Mouse (Mus musculus): Measurements from ENCODE around the gene Nynrin. TPM values are rescaled to one million over a fixed set of nuclear protein-coding genes. Genes with fewer than 3 reads are reported as not detected.
A peak's percentile ranks its signal among the peaks of the same experiment; 100 is the strongest.

Gene Nynrin
- total and polyA plus RNA-seq, 3 experiments, result 3.5 to 6.8 (median 6.2) TPM

DNA sequence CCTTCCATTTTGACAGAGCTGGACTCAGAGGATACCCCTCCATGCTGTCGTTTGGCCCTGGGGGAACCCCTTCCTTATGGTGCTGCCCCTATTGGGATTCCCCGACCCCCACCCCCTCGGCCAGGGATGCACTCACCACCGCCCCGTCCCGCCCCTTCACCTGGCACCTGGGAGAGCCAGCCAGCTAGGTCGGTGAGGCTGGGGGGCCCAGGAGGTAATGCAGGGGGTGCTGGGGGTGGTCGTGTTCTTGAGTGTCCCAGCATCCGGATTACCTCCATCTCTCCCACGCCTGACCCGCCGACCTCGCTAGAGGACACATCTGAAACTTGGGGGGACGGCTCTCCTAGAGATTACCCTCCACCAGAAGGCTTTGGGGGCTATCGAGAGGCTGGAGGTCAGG, 27.7 kb upstream of the Nynrin start:
- Histone ChIP-seq H3K79me2 (replicated peaks; ENCODE audit: control insufficient read depth, insufficient read depth, low read length) (no peaks in the 10 kb centered on the region), H3K27ac (peak overlapping the region; percentile 38), H3K36me3 (ENCODE audit: control insufficient read depth, insufficient read depth, low read length) (no peaks in the 10 kb centered on the region), H3K4me1 (ENCODE audit: control insufficient read depth, insufficient read depth, low read length) (peaks cover 3% of the 10 kb centered on the region), H3K4me3 (no peak overlapping the region; the same call in 1 of the 2 replicates), H3K27me3 (ENCODE audit: control insufficient read depth, insufficient read depth, low read length) (no peaks in the 10 kb centered on the region), H3K9ac (ENCODE audit: low read depth, low read length) (peak overlapping the region; percentile 33; the same call in 1 of the 2 replicates)
- peak; percentile 10 to 31 for DNase-seq
- TF ChIP-seq EP300 (IDR thresholded peaks at IDR 0.05; ENCODE audit: insufficient read depth, low read depth, low read length) (no peak), POLR2A (IDR thresholded peaks at IDR 0.05; ENCODE audit: insufficient read depth, low read depth, low read length) (no peak), CTCF (IDR thresholded peaks at IDR 0.05) (no peak)
- WGBS, result 30% methylated on average over 15 of the region's 15 CpGs
- intact Hi-C loops (cut with DNase I), result no loop called here

DNA sequence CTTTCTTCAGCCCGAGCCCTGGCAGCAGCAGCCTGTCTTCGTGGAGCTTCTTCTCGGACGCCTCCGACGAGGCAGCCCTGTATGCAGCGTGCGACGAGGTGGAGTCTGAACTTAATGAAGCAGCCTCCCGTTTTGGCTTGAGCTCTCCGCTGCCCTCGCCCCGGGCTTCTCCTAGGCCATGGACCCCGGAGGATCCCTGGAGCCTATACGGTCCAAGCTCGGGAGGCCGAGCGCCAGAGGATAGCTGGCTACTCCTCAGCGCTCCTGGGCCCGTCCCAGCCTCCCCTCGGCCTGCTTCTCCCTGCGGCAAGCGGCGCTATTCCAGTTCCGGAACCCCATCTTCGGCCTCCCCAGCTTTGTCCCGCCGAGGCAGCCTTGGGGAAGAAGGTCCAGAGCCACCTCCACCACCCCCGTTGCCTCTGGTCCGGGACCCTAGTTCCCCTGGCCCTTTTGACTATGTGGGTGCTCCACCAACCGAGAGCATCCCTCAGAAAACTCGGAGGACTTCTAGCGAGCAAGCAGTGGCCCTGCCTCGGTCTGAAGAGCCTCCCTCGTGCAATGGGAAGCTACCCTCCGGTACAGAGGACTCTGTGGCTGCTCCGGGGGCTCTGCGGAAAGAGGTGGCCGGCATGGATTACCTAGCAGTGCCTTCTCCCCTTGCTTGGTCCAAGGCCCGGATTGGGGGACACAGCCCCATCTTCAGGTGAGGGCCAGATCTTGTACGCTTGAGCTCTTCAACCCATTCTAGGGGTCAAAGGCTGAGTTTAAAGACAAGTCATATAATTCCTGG, 27.1 kb upstream of the Nynrin start:
- peak; percentile 35 to 55 for DNase-seq
- intact Hi-C loops (cut with DNase I), result no loop called here
- H3K79me2 ChIP-seq (replicated peaks; ENCODE audit: control insufficient read depth, insufficient read depth, low read length), result no peaks in the 10 kb centered on the region
- no peak overlapping the region for H3K4me3 ChIP-seq
- H3K9ac ChIP-seq (ENCODE audit: low read depth, low read length), result no peak overlapping the region; the same call in 1 of the 2 replicates
- no peaks in the 10 kb centered on the region for H3K36me3 ChIP-seq (ENCODE audit: control insufficient read depth, insufficient read depth, low read length)
- H3K4me1 ChIP-seq (ENCODE audit: control insufficient read depth, insufficient read depth, low read length), result peaks cover 3% of the 10 kb centered on the region
- TF ChIP-seq CTCF (IDR thresholded peaks at IDR 0.05), result no peak
- WGBS, result 52% methylated on average over 41 of the region's 41 CpGs
- H3K27me3 ChIP-seq (ENCODE audit: control insufficient read depth, insufficient read depth, low read length), result no peaks in the 10 kb centered on the region
- peak overlapping the region; percentile 38 for H3K27ac ChIP-seq

DNA sequence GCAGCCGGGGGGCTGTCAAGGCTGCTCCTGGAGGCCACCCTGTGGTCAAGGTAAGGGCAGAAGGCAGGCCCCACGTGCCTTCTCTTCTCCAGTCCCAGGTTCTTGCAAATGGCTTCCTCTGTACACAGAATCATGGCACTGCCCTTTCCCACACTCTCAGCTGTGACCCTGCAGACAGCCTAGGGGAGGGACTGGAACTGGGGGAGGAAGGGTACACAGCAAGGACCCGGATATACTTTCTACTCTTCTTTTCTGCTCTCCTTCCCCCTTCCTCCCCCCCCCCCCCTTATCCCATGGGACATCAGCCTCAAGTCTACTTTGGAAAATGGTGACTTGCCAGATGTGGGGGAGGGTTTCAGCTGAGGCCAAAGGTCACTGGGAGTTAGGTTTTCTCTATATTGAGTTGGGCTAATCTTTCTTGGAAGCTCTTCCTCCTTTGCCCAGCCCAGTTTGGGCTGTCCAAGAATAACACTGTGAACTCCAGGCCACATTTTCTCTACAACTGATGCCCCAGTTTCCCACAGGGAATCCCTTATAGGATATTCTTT, 25.0 kb upstream of the Nynrin start:
- H3K79me2 ChIP-seq (replicated peaks; ENCODE audit: control insufficient read depth, insufficient read depth, low read length), result no peaks in the 10 kb centered on the region
- 0 out of 2 replicates have a peak overlapping the region, but pooled peaks have one; percentile 1 for H3K9ac ChIP-seq (ENCODE audit: low read depth, low read length)
- no peak overlapping the region for H3K4me3 ChIP-seq
- H3K36me3 ChIP-seq (ENCODE audit: control insufficient read depth, insufficient read depth, low read length), result no peaks in the 10 kb centered on the region
- peak overlapping the region; percentile 61 for H3K27ac ChIP-seq
- H3K4me1 ChIP-seq (ENCODE audit: control insufficient read depth, insufficient read depth, low read length), result peaks cover 3% of the 10 kb centered on the region
- no peaks in the 10 kb centered on the region for H3K27me3 ChIP-seq (ENCODE audit: control insufficient read depth, insufficient read depth, low read length)
- 37% methylated on average over 3 of the region's 3 CpGs for WGBS
- no peak for TF ChIP-seq EP300 (IDR thresholded peaks at IDR 0.05; ENCODE audit: insufficient read depth, low read depth, low read length)
- TF ChIP-seq POLR2A (IDR thresholded peaks at IDR 0.05; ENCODE audit: insufficient read depth, low read depth, low read length), result no peak
- no peak for TF ChIP-seq CTCF (IDR thresholded peaks at IDR 0.05)
- intact Hi-C loops (cut with DNase I), result no loop called here
- DNase-seq, result peak; percentile 29 to 48

DNA sequence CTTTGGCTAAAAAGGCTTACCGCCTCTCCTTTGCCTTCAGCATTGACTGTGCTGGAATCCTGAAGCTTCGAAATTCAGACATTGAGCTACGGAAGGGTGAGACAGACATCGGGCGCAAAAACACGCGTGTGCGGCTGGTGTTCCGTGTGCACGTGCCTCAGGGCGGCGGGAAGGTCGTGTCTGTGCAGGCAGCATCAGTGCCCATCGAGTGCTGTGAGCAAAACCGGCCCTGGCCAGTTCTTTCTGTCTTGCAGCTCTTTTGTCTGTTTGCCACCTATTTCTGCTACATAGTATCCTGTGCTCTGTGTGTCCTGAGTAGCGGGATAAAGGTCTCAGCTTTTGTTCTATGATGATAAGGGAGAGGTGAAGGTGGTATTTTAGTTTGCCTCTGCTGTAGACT, 24.0 kb upstream of the Nynrin start:
- peak in 1 of 2 experiments; percentile 12 for DNase-seq
- Histone ChIP-seq H3K36me3 (ENCODE audit: control insufficient read depth, insufficient read depth, low read length) (no peaks in the 10 kb centered on the region), H3K27ac (no peak overlapping the region), H3K79me2 (replicated peaks; ENCODE audit: control insufficient read depth, insufficient read depth, low read length) (no peaks in the 10 kb centered on the region), H3K27me3 (ENCODE audit: control insufficient read depth, insufficient read depth, low read length) (no peaks in the 10 kb centered on the region), H3K9ac (ENCODE audit: low read depth, low read length) (no peak overlapping the region), H3K4me1 (ENCODE audit: control insufficient read depth, insufficient read depth, low read length) (peaks cover 1% of the 10 kb centered on the region; the same call in 1 of the 2 replicates), H3K4me3 (no peak overlapping the region)
- intact Hi-C loops (cut with DNase I), result no loop called here
- TF ChIP-seq EP300 (IDR thresholded peaks at IDR 0.05; ENCODE audit: insufficient read depth, low read depth, low read length) (no peak), CTCF (IDR thresholded peaks at IDR 0.05) (no peak), POLR2A (IDR thresholded peaks at IDR 0.05; ENCODE audit: insufficient read depth, low read depth, low read length) (no peak)
- 91% methylated on average over 16 of the region's 16 CpGs for WGBS

DNA sequence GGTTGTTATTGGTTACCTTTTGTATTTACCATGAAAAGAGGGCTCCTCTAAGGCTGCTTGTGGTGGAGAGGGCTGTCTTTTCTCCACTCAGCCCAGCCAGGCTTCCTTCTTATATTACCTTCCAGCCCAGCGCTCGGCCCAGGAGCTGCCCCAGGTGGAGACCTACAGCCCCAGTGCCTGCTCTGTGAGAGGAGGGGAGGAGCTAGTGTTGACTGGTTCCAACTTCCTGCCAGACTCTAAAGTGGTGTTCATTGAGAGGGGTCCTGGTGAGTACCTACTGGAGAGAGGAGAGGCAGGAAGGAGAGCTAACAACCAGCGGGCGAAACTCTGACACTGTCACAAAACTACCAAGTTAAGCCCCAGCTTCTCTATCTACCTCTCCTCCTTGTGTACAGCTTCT, 23.5 kb upstream of the Nynrin start:
- Histone ChIP-seq H3K79me2 (replicated peaks; ENCODE audit: control insufficient read depth, insufficient read depth, low read length) (no peaks in the 10 kb centered on the region), H3K4me3 (no peak overlapping the region), H3K27ac (no peak overlapping the region), H3K27me3 (ENCODE audit: control insufficient read depth, insufficient read depth, low read length) (no peaks in the 10 kb centered on the region), H3K4me1 (ENCODE audit: control insufficient read depth, insufficient read depth, low read length) (peaks cover 1% of the 10 kb centered on the region; the same call in 1 of the 2 replicates), H3K9ac (ENCODE audit: low read depth, low read length) (no peak overlapping the region), H3K36me3 (ENCODE audit: control insufficient read depth, insufficient read depth, low read length) (no peaks in the 10 kb centered on the region)
- 90% methylated on average over 4 of the region's 4 CpGs for WGBS
- intact Hi-C loops (cut with DNase I), result no loop called here
- TF ChIP-seq EP300 (IDR thresholded peaks at IDR 0.05; ENCODE audit: insufficient read depth, low read depth, low read length) (no peak), POLR2A (IDR thresholded peaks at IDR 0.05; ENCODE audit: insufficient read depth, low read depth, low read length) (no peak), CTCF (IDR thresholded peaks at IDR 0.05) (no peak)
- peak in 1 of 2 experiments; percentile 9 for DNase-seq

DNA sequence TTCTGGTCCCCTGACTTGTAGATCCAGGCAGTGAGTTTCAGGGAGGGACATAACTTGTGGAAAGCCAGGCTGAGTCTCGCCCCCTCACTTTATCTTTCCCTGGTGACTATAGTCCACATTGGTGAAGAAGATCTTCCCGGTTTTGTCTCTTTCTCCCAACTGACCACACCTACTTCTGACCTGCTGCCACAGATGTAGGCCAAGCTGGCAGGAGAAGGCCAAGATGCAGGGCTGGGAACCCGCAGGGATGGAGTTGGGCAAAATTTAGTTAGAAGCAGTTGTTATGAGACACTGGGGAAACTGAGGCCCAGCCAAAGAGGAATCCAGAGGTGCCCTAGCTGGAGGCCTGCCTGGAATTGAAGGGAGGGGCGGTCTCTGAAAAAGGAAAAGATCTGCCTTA, 20.7 kb upstream of the Nynrin start:
- Histone ChIP-seq H3K4me3 (no peak overlapping the region), H3K9ac (ENCODE audit: low read depth, low read length) (no peak overlapping the region), H3K36me3 (ENCODE audit: control insufficient read depth, insufficient read depth, low read length) (no peaks in the 10 kb centered on the region), H3K27me3 (ENCODE audit: control insufficient read depth, insufficient read depth, low read length) (no peaks in the 10 kb centered on the region), H3K27ac (no peak overlapping the region), H3K4me1 (ENCODE audit: control insufficient read depth, insufficient read depth, low read length) (peaks cover 1% of the 10 kb centered on the region; the same call in 1 of the 2 replicates), H3K79me2 (replicated peaks; ENCODE audit: control insufficient read depth, insufficient read depth, low read length) (no peaks in the 10 kb centered on the region)
- WGBS, result 90% methylated on average over 4 of the region's 4 CpGs
- no peak for TF ChIP-seq EP300 (IDR thresholded peaks at IDR 0.05; ENCODE audit: insufficient read depth, low read depth, low read length)
- TF ChIP-seq CTCF (IDR thresholded peaks at IDR 0.05), result no peak
- TF ChIP-seq POLR2A (IDR thresholded peaks at IDR 0.05; ENCODE audit: insufficient read depth, low read depth, low read length), result no peak
- DNase-seq, result no peak
- intact Hi-C loops (cut with DNase I), result no loop called here

All from heart, adult 2 months (tissue).